Mouse (Mus musculus) kidney, postnatal 10 days (tissue): Measurements from ENCODE around the gene Ildr2.

ENCODE experiments used
- DNase-seq: peaks from one replicate; pipeline ENCODE4 v3.0.0; 2021; ENCODE audit warnings: mixed read lengths

Gene Ildr2

GRCm38 (mm10) chr1:166253898-166254894 lies at the start of gene Ildr2:
Gene Ildr2, plus strand, starts transcription at chr1:166254139.
- DNase-seq, result peak; percentile 83

GRCm38 (mm10) chr1:166204171-166204570 lies 49.8 kb upstream of the Ildr2 start:
- no peak for DNase-seq

- DNase-seq, result no peak
Observed at GRCm38 (mm10) chr1:166205159-166205558, 48.8 kb upstream of the Ildr2 start.

- no peak for DNase-seq
Observed at GRCm38 (mm10) chr1:166209371-166209770, 44.6 kb upstream of the Ildr2 start.

GRCm38 (mm10) chr1:166214181-166214580 lies 39.8 kb upstream of the Ildr2 start:
- DNase-seq, result no peak

- DNase-seq, result no peak
Observed at GRCm38 (mm10) chr1:166238315-166238969, 15.5 kb upstream of the Ildr2 start, which contains the start of gene Mael. Gene Mael, minus strand, starts transcription at chr1:166238747.

GRCm38 (mm10) chr1:166244285-166244684 lies 9.7 kb upstream of the Ildr2 start:
- DNase-seq, result no peak

- no peak for DNase-seq
Observed at GRCm38 (mm10) chr1:166255091-166255490, 1.2 kb downstream of the Ildr2 start.

GRCm38 (mm10) chr1:166255651-166256050 lies 1.7 kb downstream of the Ildr2 start:
- DNase-seq, result no peak

- DNase-seq, result no peak
Observed at GRCm38 (mm10) chr1:166256302-166256701, 2.4 kb downstream of the Ildr2 start.

- no peak for DNase-seq
Observed at GRCm38 (mm10) chr1:166256898-166257297, 3.0 kb downstream of the Ildr2 start.

GRCm38 (mm10) chr1:166259526-166259925 lies 5.6 kb downstream of the Ildr2 start:
- no peak for DNase-seq

GRCm38 (mm10) chr1:166266001-166266705 lies 12.2 kb downstream of the Ildr2 start:
- DNase-seq, result no peak

- no peak for DNase-seq
Observed at GRCm38 (mm10) chr1:166266918-166267317, 13.0 kb downstream of the Ildr2 start.

GRCm38 (mm10) chr1:166268218-166268617 lies 14.3 kb downstream of the Ildr2 start:
- DNase-seq, result no peak

GRCm38 (mm10) chr1:166278786-166279185 lies 24.8 kb downstream of the Ildr2 start:
- no peak for DNase-seq

GRCm38 (mm10) chr1:166279580-166280206 lies 25.8 kb downstream of the Ildr2 start:
- no peak for DNase-seq

- DNase-seq, result no peak
Observed at GRCm38 (mm10) chr1:166280566-166280965, 26.6 kb downstream of the Ildr2 start.

- no peak for DNase-seq
Observed at GRCm38 (mm10) chr1:166281287-166281686, 27.3 kb downstream of the Ildr2 start.

GRCm38 (mm10) chr1:166281836-166282235 lies 27.9 kb downstream of the Ildr2 start:
- DNase-seq, result no peak

- peak; percentile 74 for DNase-seq
Observed at GRCm38 (mm10) chr1:166282597-166283210, 28.8 kb downstream of the Ildr2 start.

- DNase-seq, result no peak
Observed at GRCm38 (mm10) chr1:166283451-166283850, 29.5 kb downstream of the Ildr2 start.
